Comparison of ENCODE assay signal across 22 mouse cellular contexts in genomic region chr10:59446911-59447437, GRCm38 (mm10). TPM values are rescaled to one million over a fixed set of nuclear protein-coding genes. Genes with fewer than 3 reads are reported as not detected.
DNase-seq lines count a peak whose midpoint lies in the region; ATAC-seq and TF ChIP-seq lines count a peak whose summit lies in the region.
"Had no signal": no experiment of that assay in that cellular context is flagged by ENCODE, and none has a peak within 500 bp of the region (broad histone marks: within the 10 kb centered on the region; RNA-seq: fewer than 3 reads in every experiment).

No protein-coding gene starts in this region.

- H3K9me3 ChIP-seq in heart, embryonic 15.5 days (replicated peaks): no peaks in the 10 kb centered on the region
- H3K9me3 ChIP-seq: forebrain, embryonic 15.5 days; hindbrain, embryonic 10.5 days; midbrain, embryonic 12.5 days had no signal

- H3K4me2 ChIP-seq in heart, embryonic 15.5 days: no peak overlapping the region
- H3K4me2 ChIP-seq: forebrain, embryonic 15.5 days; midbrain, embryonic 12.5 days had no signal

- 72% methylated on average over 10 of the region's 10 CpGs for WGBS in heart, embryonic 15.5 days

- TF ChIP-seq CTCF in layer of hippocampus, adult 2 months (conservative IDR thresholded peaks at IDR 0.05): no peak

- no peak overlapping the region for H3K9ac ChIP-seq in heart, embryonic 15.5 days
- H3K9ac ChIP-seq: forebrain, embryonic 15.5 days; midbrain, embryonic 12.5 days had no signal

- ATAC-seq in heart, embryonic 15.5 days (replicated peaks; ENCODE audit: insufficient number of reproducible peaks, insufficient read depth, low FRiP score, low read depth): no peak
- ATAC-seq: forebrain, embryonic 15.5 days; inflammation-experienced regulatory T-cells, adult 6 months had no signal

- H3K27me3 ChIP-seq in heart, embryonic 15.5 days: no peaks in the 10 kb centered on the region
- H3K27me3 ChIP-seq: forebrain, embryonic 15.5 days; midbrain, embryonic 12.5 days had no signal

- H3K4me3 ChIP-seq in heart, embryonic 15.5 days: no peak overlapping the region
- H3K4me3 ChIP-seq in layer of hippocampus, adult 2 months: no peak overlapping the region
- H3K4me3 ChIP-seq: erythroblast, embryonic 14.5 days; forebrain, embryonic 15.5 days; gastrocnemius, adult 2 months; hindbrain, embryonic 10.5 days; midbrain, embryonic 12.5 days; myocyte had no signal

- intact Hi-C loops in heart, postnatal 14 days (cut with DNase I): no loop called here

- H3K36me3 ChIP-seq in heart, embryonic 15.5 days: no peaks in the 10 kb centered on the region; the same call in 1 of the 2 replicates
- H3K36me3 ChIP-seq: forebrain, embryonic 15.5 days; midbrain, embryonic 12.5 days had no signal

- DNase-seq in adrenal gland, postnatal 36 days: peak; percentile 37 to 45
- no peak for DNase-seq in adrenal gland, adult 2 months
- DNase-seq in heart, postnatal 14 days: no peak
- DNase-seq in layer of hippocampus, adult 2 months (ENCODE audit: low spot score in 2 of 2): no peak
- DNase-seq in layer of hippocampus, postnatal 25 days (ENCODE audit: extremely low spot score in 1 of 2, low spot score in 1 of 2): no peak
- DNase-seq in right cerebral cortex, adult 2 months (ENCODE audit: low spot score in 2 of 2): peak; percentile 44 to 48
- DNase-seq in right cerebral cortex, postnatal 36 days (ENCODE audit: low spot score in 2 of 2): no peak
- DNase-seq: cerebellum, postnatal 14 days; gastrocnemius, adult 2 months; thymus, postnatal 36 days had no signal

- peak overlapping the region; percentile 72; the same call in 1 of the 2 replicates for H3K27ac ChIP-seq in heart, embryonic 15.5 days
- H3K27ac ChIP-seq in layer of hippocampus, adult 2 months: peak overlapping the region; percentile 46; the same call in 1 of the 2 replicates
- H3K27ac ChIP-seq: forebrain, embryonic 15.5 days; gastrocnemius, adult 2 months; hindbrain, embryonic 10.5 days; midbrain, embryonic 12.5 days; stomach, postnatal 0 days had no signal

- H3K4me1 ChIP-seq in heart, embryonic 15.5 days (replicated peaks): peaks cover 37% of the 10 kb centered on the region
- H3K4me1 ChIP-seq: forebrain, embryonic 15.5 days had no signal

RNA-seq across cellular contexts. Expression of gene Oit3, which starts 5.4 kb away (rescaled TPM):
- total RNA-seq in adrenal gland, postnatal 36 days (2021): 1 to 10 TPM; 2.8 to 3.7 TPM
- total RNA-seq in adrenal gland, adult 2 months (2021): 1 to 10 TPM; 3.0 to 3.7 TPM
- 6.1 and 8.8 TPM in 2 replicates for polyA plus RNA-seq in adrenal gland, adult 2 months (2012; rRNA removed)
- polyA plus RNA-seq in heart, embryonic 15.5 days (2015; fragmentation: Nextera tagmentation; extraction: Ambion mirVana): 4.1 and 4.6 TPM in 2 replicates
- total RNA-seq in heart, postnatal 14 days (2021): under 1 TPM; 0.33 to 0.46 TPM
- total RNA-seq in layer of hippocampus, adult 2 months (2021): 1 to 10 TPM in 1 of 2 experiments, under 1 TPM in 1; 0.32 to 1.0 TPM
- under 1 TPM in 1 of 2 experiments, not detected in 1; 0.16 TPM for total RNA-seq in layer of hippocampus, postnatal 25 days (2021)
- polyA plus RNA-seq: inflammation-experienced regulatory T-cells, adult 6 months had no signal

RNA-seq across cellular contexts. Expression of gene Pla2g12b, which starts 43.5 kb away (rescaled TPM):
- total RNA-seq in adrenal gland, postnatal 36 days (2021): not detected
- total RNA-seq in adrenal gland, adult 2 months (2021): not detected
- polyA plus RNA-seq in adrenal gland, adult 2 months (2012; rRNA removed): not detected in 2 replicates
- polyA plus RNA-seq in heart, embryonic 15.5 days (2015; fragmentation: Nextera tagmentation; extraction: Ambion mirVana): 0.48 and 0.76 TPM in 2 replicates
- total RNA-seq in heart, postnatal 14 days (2021): not detected
- not detected for total RNA-seq in layer of hippocampus, adult 2 months (2021)
- total RNA-seq in layer of hippocampus, postnatal 25 days (2021): not detected
- total RNA-seq: gastrocnemius, adult 2 months; layer of hippocampus, adult 18-20 months; left cerebral cortex, adult 8-10 months; neutrophil, adult 5-6 weeks had no signal
- polyA plus RNA-seq: erythroblast, embryonic 14.5 days; forebrain, embryonic 15.5 days; hindbrain, embryonic 10.5 days; inflammation-experienced regulatory T-cells, adult 6 months; limb, embryonic 14.5 days; midbrain, embryonic 12.5 days; myocyte had no signal

RNA-seq across cellular contexts. Expression of gene Gm10273, which starts 51.5 kb away (rescaled TPM):
- 10 to 100 TPM; 75.5 to 75.7 TPM for total RNA-seq in adrenal gland, postnatal 36 days (2021)
- 10 to 100 TPM; 44.3 to 75.4 TPM for total RNA-seq in adrenal gland, adult 2 months (2021)
- 2.9 and 4.5 TPM in 2 replicates for polyA plus RNA-seq in adrenal gland, adult 2 months (2012; rRNA removed)
- 1.3 and 7.0 TPM in 2 replicates for polyA plus RNA-seq in heart, embryonic 15.5 days (2015; fragmentation: Nextera tagmentation; extraction: Ambion mirVana)
- 100 to 1,000 TPM; 132 to 141 TPM for total RNA-seq in heart, postnatal 14 days (2021)
- 10 to 100 TPM; 28.5 to 38.1 TPM for total RNA-seq in layer of hippocampus, adult 2 months (2021)
- total RNA-seq in layer of hippocampus, postnatal 25 days (2021): 10 to 100 TPM; 36.5 to 39.6 TPM
- polyA plus RNA-seq: forebrain, embryonic 15.5 days had no signal

Comparison
In these comparisons a context has a peak if more than half of its experiments do, and no peak if none do; other contexts are left out.
1. DNase-seq: peak in adrenal gland, postnatal 36 days (2 of 2) and right cerebral cortex, adult 2 months (2 of 2); none in adrenal gland, adult 2 months (single experiment), heart, postnatal 14 days (0 of 2), layer of hippocampus, adult 2 months (0 of 2), layer of hippocampus, postnatal 25 days (0 of 2) and right cerebral cortex, postnatal 36 days (0 of 2).